Mouse (Mus musculus): Measurements from ENCODE around the gene Ppp2r2d.

Gene Ppp2r2d

DNA sequence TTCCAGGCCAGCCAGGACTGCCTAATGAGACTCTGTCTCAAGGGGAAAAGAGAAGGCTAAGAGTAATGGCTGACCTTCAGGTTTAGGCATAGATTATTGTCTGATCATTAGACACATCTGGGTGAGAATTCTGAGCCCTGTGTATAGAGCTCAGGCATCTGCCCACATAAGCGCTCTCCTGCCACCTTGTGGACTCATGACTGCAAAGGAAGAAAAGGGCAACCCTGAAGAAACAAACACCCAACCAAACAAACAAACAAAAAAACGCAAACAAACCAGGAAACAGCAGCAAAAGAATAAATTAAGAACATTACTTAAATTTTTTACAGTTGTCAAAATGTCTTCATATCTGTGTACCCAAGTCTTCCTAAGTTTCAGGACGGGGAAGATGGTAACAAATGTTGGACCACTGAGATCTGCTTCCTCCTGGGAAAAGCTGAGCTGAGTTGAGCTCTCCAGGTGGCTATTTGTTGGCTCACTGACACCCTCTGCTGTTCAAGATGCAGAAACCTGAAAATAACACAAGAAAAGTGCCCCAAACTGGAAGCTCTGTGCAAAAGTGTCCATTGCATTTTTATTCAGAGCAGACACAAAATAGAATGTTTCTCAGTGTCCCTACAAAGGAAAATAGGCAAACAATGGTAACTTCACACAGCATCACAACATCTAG, 78.0 kb downstream of the Ppp2r2d start:
- DNase-seq (ENCODE audit: low read depth), result no peak

GRCm38 (mm10) chr7:138928456-138928855, 82.6 kb downstream of the Ppp2r2d start:
- no peak for DNase-seq (ENCODE audit: low read depth)

All from c-Kit-positive CD71-positive TER-119-negative erythroid progenitor cells, embryonic 14.5 days (primary cell).